Mouse (Mus musculus): ENCODE data around the gene Nell2.

- no peak for TF ChIP-seq POLR2A (IDR thresholded peaks at IDR 0.05; ENCODE audit: borderline replicate concordance, low read depth, low read length)
- no peak for TF ChIP-seq CTCF (IDR thresholded peaks at IDR 0.05; ENCODE audit: low read depth, low read length)
Observed at GRCm38 (mm10) chr15:95489174-95489573, 39.2 kb downstream of the Nell2 start.
